Mouse (Mus musculus) CH12.LX (cell line): ENCODE results near the gene C1qtnf2. TPM values are rescaled to one million over a fixed set of nuclear protein-coding genes. Genes with fewer than 3 reads are reported as not detected.

Source experiments
- DNase-seq: peaks from one replicate; pipeline ENCODE4 v3.0.0-alpha.2; 2013; ENCODE audit errors: extremely low read depth
- H3K27ac ChIP-seq: 2 replicates; pipeline ENCODE4 v1.5.1; 2012; ENCODE audit warnings: low read depth, mild to moderate bottlenecking, control low read depth, moderate library complexity; ENCODE audit not compliant: insufficient read depth
- H3K27me3 ChIP-seq: replicated peaks from 2 replicates; pipeline ENCODE3; 2012; ENCODE audit warnings: inconsistent platforms
- H3K36me3 ChIP-seq, 2 experiments: replicated peaks in 1 of 2; 2 replicates each; pipeline versions ENCODE3 to v1.6.1; 2012; ENCODE audit warnings: inconsistent platforms in 1 of 2, low read length in 1 of 2, mild to moderate bottlenecking in 1 of 2, mixed read lengths in 1 of 2, moderate library complexity in 1 of 2; ENCODE audit not compliant: control insufficient read depth in 1 of 2, insufficient read depth in 1 of 2
- H3K4me1 ChIP-seq, 2 experiments: 2 replicates each; pipeline ENCODE4 v1.6.1; 2012; ENCODE audit warnings: inconsistent platforms in 1 of 2, moderate library complexity in 1 of 2; ENCODE audit not compliant: insufficient read depth in 2 of 2, control insufficient read depth in 1 of 2
- H3K4me2 ChIP-seq: 2 replicates; pipeline ENCODE4 v1.6.1; 2012; ENCODE audit warnings: low read depth, mild to moderate bottlenecking, control low read depth; ENCODE audit not compliant: poor library complexity, insufficient read depth, severe bottlenecking
- H3K4me3 ChIP-seq, 3 experiments: fragments of 150-350 bp in 1 of 3; sonication (generic) in 1 of 3; replicated peaks in 1 of 3; 2 replicates each; pipeline versions ENCODE3 to v1.5.1; 2011 to 2012; ENCODE audit warnings: low read depth in 2 of 3, low read length in 2 of 3, mild to moderate bottlenecking in 2 of 3, moderate library complexity in 2 of 3, control low read depth in 1 of 3, improper control_type of control experiment in 1 of 3, inconsistent platforms in 1 of 3, mixed read lengths in 1 of 3; ENCODE audit not compliant: poor library complexity in 1 of 3
- H3K79me2 ChIP-seq: replicated peaks from 2 replicates; pipeline ENCODE4 v1.6.1; 2012; ENCODE audit warnings: mild to moderate bottlenecking, moderate library complexity; ENCODE audit not compliant: control insufficient read depth, poor library complexity, insufficient read depth, severe bottlenecking; ENCODE audit errors: extremely low read depth
- H3K9ac ChIP-seq: 2 replicates; pipeline ENCODE4 v1.6.1; 2012; ENCODE audit warnings: low read depth, mild to moderate bottlenecking, control low read depth, moderate library complexity; ENCODE audit not compliant: insufficient read depth
- H3K9me3 ChIP-seq: replicated peaks from 2 replicates; pipeline ENCODE3; 2012; ENCODE audit warnings: low read length, inconsistent platforms, mixed read lengths
- BHLHE40 ChIP-seq: IDR thresholded peaks from 2 replicates; pipeline ENCODE4 v1.6.1; 2011; ENCODE audit warnings: mild to moderate bottlenecking, low read depth, low read length, improper control_type of control experiment
- ETS1 ChIP-seq: conservative IDR thresholded peaks from 2 replicates; pipeline ENCODE4 v1.6.1; 2012; ENCODE audit warnings: low read depth, mild to moderate bottlenecking, inconsistent platforms, low read length, improper control_type of control experiment, moderate library complexity
- HCFC1 ChIP-seq: IDR thresholded peaks from 2 replicates; pipeline ENCODE4 v1.6.1; 2012; ENCODE audit warnings: low read depth, mild to moderate bottlenecking, inconsistent platforms, low read length, improper control_type of control experiment
- IRF4 ChIP-seq: IDR thresholded peaks from 2 replicates; pipeline ENCODE4 v1.6.1; 2014; ENCODE audit warnings: low read depth, mild to moderate bottlenecking, inconsistent platforms, low read length, improper control_type of control experiment
- JUND ChIP-seq: conservative IDR thresholded peaks from 2 replicates; pipeline ENCODE4 v1.6.1; 2011; ENCODE audit warnings: low read depth, low read length, improper control_type of control experiment
- KAT2A ChIP-seq: IDR thresholded peaks from 2 replicates; pipeline ENCODE4 v1.6.1; 2012; ENCODE audit warnings: low read length, improper control_type of control experiment, inconsistent platforms; ENCODE audit not compliant: insufficient replicate concordance
- MAFK ChIP-seq: IDR thresholded peaks from 2 replicates; pipeline ENCODE4 v1.6.1; 2011; ENCODE audit warnings: low read length, improper control_type of control experiment; ENCODE audit not compliant: insufficient replicate concordance
- MAX ChIP-seq: IDR thresholded peaks from 2 replicates; pipeline ENCODE4 v1.6.1; 2011; ENCODE audit warnings: low read length, improper control_type of control experiment
- MAZ ChIP-seq: IDR thresholded peaks from 2 replicates; pipeline ENCODE4 v1.6.1; 2012; ENCODE audit warnings: low read depth, mild to moderate bottlenecking, inconsistent platforms, low read length, improper control_type of control experiment, moderate library complexity
- MEF2A ChIP-seq: IDR thresholded peaks from 2 replicates; pipeline ENCODE4 v1.6.1; 2014; ENCODE audit warnings: low read depth, mild to moderate bottlenecking, inconsistent platforms, low read length, improper control_type of control experiment, borderline replicate concordance
- MXI1 ChIP-seq: IDR thresholded peaks from 2 replicates; pipeline ENCODE4 v1.6.1; 2011; ENCODE audit warnings: mild to moderate bottlenecking, low read depth, low read length, improper control_type of control experiment
- MYC ChIP-seq: IDR thresholded peaks from 2 replicates; pipeline ENCODE4 v1.6.1; 2011; ENCODE audit warnings: low read depth, mild to moderate bottlenecking, improper control_type of control experiment, low read length
- NELFE ChIP-seq: IDR thresholded peaks from 2 replicates; pipeline ENCODE4 v1.6.1; 2011; ENCODE audit warnings: low read depth, low read length, improper control_type of control experiment
- NRF1 ChIP-seq: IDR thresholded peaks from 2 replicates; pipeline ENCODE4 v1.6.1; 2014; ENCODE audit warnings: low read depth, mild to moderate bottlenecking, inconsistent platforms, low read length, improper control_type of control experiment, moderate library complexity
- PAX5 ChIP-seq: IDR thresholded peaks from 2 replicates; pipeline ENCODE4 v1.6.1; 2012; ENCODE audit warnings: low read length, inconsistent platforms, mixed read lengths
- POLR2AphosphoS2 ChIP-seq: IDR thresholded peaks from 2 replicates; pipeline ENCODE4 v1.6.1; 2011; ENCODE audit warnings: low read depth, low read length, improper control_type of control experiment
- RCOR1 ChIP-seq: conservative IDR thresholded peaks from 2 replicates; pipeline ENCODE4 v1.6.1; 2012; ENCODE audit warnings: low read depth, mild to moderate bottlenecking, inconsistent platforms, low read length, improper control_type of control experiment
- SIN3A ChIP-seq: IDR thresholded peaks from 2 replicates; pipeline ENCODE4 v1.6.1; 2012; ENCODE audit warnings: low read length, improper control_type of control experiment, inconsistent platforms
- TCF12 ChIP-seq: IDR thresholded peaks from 2 replicates; pipeline ENCODE4 v1.6.1; 2014; ENCODE audit warnings: low read depth, mild to moderate bottlenecking, inconsistent platforms, low read length, improper control_type of control experiment
- USF1 ChIP-seq: IDR thresholded peaks from 2 replicates; pipeline ENCODE4 v1.6.1; 2014; ENCODE audit warnings: low read depth, mild to moderate bottlenecking, inconsistent platforms, low read length, improper control_type of control experiment
- ZC3H11A ChIP-seq: IDR thresholded peaks from 2 replicates; pipeline ENCODE4 v1.6.1; 2012; ENCODE audit warnings: low read depth, mild to moderate bottlenecking, inconsistent platforms, low read length, improper control_type of control experiment
- ZKSCAN1 ChIP-seq: IDR thresholded peaks from 2 replicates; pipeline ENCODE4 v1.6.1; 2012; ENCODE audit warnings: low read depth, inconsistent platforms, low read length, improper control_type of control experiment, borderline replicate concordance
- ZMIZ1 ChIP-seq: IDR thresholded peaks from 2 replicates; pipeline ENCODE4 v1.6.1; 2012; ENCODE audit warnings: low read depth, mild to moderate bottlenecking, inconsistent platforms, low read length, improper control_type of control experiment
- ZNF384 ChIP-seq: IDR thresholded peaks from 2 replicates; pipeline ENCODE4 v1.6.1; 2012; ENCODE audit warnings: low read depth, low read length, improper control_type of control experiment, inconsistent platforms
- dilution Hi-C: fragments of 300-500 bp; cut with MboI; formaldehyde crosslinking; loops from 2 replicates; pipeline ENCODE4 v1.14.3; 2020; ENCODE audit warnings: low sequenced_read_pairs; ENCODE audit not compliant: extremely low pct_unique_long_range_greater_than_20kb, extremely low pct_ligation_motif_present
- in situ Hi-C: fragments of 300-500 bp; cut with MboI; formaldehyde crosslinking; loops from 3 replicates; pipeline ENCODE4 v1.14.3; 2019; ENCODE audit warnings: low sequenced_read_pairs, low pct_ligation_motif_present, low pct_unique_long_range_greater_than_20kb, mixed read lengths
- polyA plus RNA-seq: library from polyadenylated mRNA; unstranded; fragments of >175 nt; gene quantifications from 2 replicates; pipeline ENCODE4 v1.2.1, GENCODE M21; 2012; ENCODE audit warnings: low read depth; ENCODE audit not compliant: insufficient read length
- total RNA-seq, 2 experiments: library from RNA; depleted of rRNA; stranded (reverse); fragments of 300-350 nt in 1 of 2; fragments of >200 nt in 1 of 2; gene quantifications; 2 replicates each; pipeline ENCODE4 v1.2.3; 2012 to 2014

Gene C1qtnf2
- total and polyA plus RNA-seq, 3 experiments: not detected

- TF ChIP-seq MAZ: no peak
Measured at GRCm38 (mm10) chr11:43483122-43483792, 9.2 kb downstream of the C1qtnf2 start (continued).

- H3K4me3 ChIP-seq: no peak overlapping the region
- dilution Hi-C loops (no loop called here), in situ Hi-C loops (no loop called here)
- no peaks in the 10 kb centered on the region for H3K9me3 ChIP-seq
- no peak overlapping the region for H3K4me2 ChIP-seq
- peaks cover 5 to 6% of the 10 kb centered on the region in 2 experiments; a peak in 3 of 4 replicates for H3K4me1 ChIP-seq
- H3K9ac ChIP-seq: no peak overlapping the region
- DNase-seq: no peak
- no peak overlapping the region for H3K27ac ChIP-seq
- TF ChIP-seq NELFE (no peak), ZMIZ1 (no peak), TCF12 (no peak), ZNF384 (no peak), MAFK (no peak)
- no peaks in the 10 kb centered on the region for H3K79me2 ChIP-seq
- peaks cover 35% of the 10 kb centered on the region for H3K27me3 ChIP-seq
- no peaks in the 10 kb centered on the region for H3K36me3 ChIP-seq
Measured at GRCm38 (mm10) chr11:43484057-43484456, 10.0 kb downstream of the C1qtnf2 start.

GRCm38 (mm10) chr11:43484652-43485051 lies 10.6 kb downstream of the C1qtnf2 start:
- Histone ChIP-seq H3K9me3 (no peaks in the 10 kb centered on the region), H3K79me2 (no peaks in the 10 kb centered on the region), H3K27me3 (peaks cover 35% of the 10 kb centered on the region), H3K4me3 (no peak overlapping the region), H3K36me3 (no peaks in the 10 kb centered on the region), H3K4me1 (peaks cover 5% of the 10 kb centered on the region in 2 experiments; a peak in 3 of 4 replicates), H3K27ac (no peak overlapping the region), H3K4me2 (no peak overlapping the region), H3K9ac (no peak overlapping the region)
- in situ Hi-C loops (no loop called here), dilution Hi-C loops (no loop called here)
- no peak for DNase-seq
- TF ChIP-seq KAT2A: no peak
- TF ChIP-seq ETS1: no peak
- no peak for TF ChIP-seq HCFC1
- TF ChIP-seq MAX: no peak
- no peak for TF ChIP-seq SIN3A
- no peak for TF ChIP-seq POLR2AphosphoS2
- TF ChIP-seq MAZ: no peak
- no peak for TF ChIP-seq BHLHE40
- no peak for TF ChIP-seq NRF1
- no peak for TF ChIP-seq JUND
- no peak for TF ChIP-seq MXI1
- no peak for TF ChIP-seq RCOR1
- TF ChIP-seq ZC3H11A: no peak
- no peak for TF ChIP-seq PAX5
- no peak for TF ChIP-seq IRF4
- no peak for TF ChIP-seq MYC
- TF ChIP-seq ZKSCAN1: no peak
- no peak for TF ChIP-seq USF1
- no peak for TF ChIP-seq MEF2A
